Mouse (Mus musculus): ENCODE measurements at regions not wholly inside any gene's neighbourhood (a gene's known extent, or its start where the extent isn't known, plus 50 kb on each side); places are given as distances from the start of the nearest gene placed in this dataset.

- TF ChIP-seq CTCF (IDR thresholded peaks at IDR 0.05; ENCODE audit: low read depth) (no peak), EP300 (IDR thresholded peaks at IDR 0.05; ENCODE audit: low read depth) (no peak)
Measured at GRCm38 (mm10) chr10:102801391-102801790, 228.6 kb downstream of the Alx1 start.

Data from liver, postnatal 0 days (tissue).